Mouse (Mus musculus): Measurements from ENCODE around the gene Rnf150. TPM values are rescaled to one million over a fixed set of nuclear protein-coding genes. Genes with fewer than 3 reads are reported as not detected.

The Rnf150 gene
- polyA plus RNA-seq, 1 experiment from 2014 or later = 0.10 TPM

GRCm38 (mm10) chr8:82982873-82983272 lies 119.7 kb downstream of the Rnf150 start:
- no peak overlapping the region for H3K27ac ChIP-seq
- H3K4me2 ChIP-seq = no peak overlapping the region
- WGBS (ENCODE audit: insufficient replicate concordance) = 41% methylated on average over 1 of the region's 1 CpGs
- DNase-seq (no peak), ATAC-seq (ENCODE audit: low read depth) (no peak)
- no peaks in the 10 kb centered on the region for H3K4me1 ChIP-seq (replicated peaks)
- no peaks in the 10 kb centered on the region for H3K9me3 ChIP-seq (replicated peaks)
- no peak overlapping the region for H3K9ac ChIP-seq
- no peaks in the 10 kb centered on the region for H3K27me3 ChIP-seq
- no peak overlapping the region for H3K4me3 ChIP-seq (replicated peaks)
- no peaks in the 10 kb centered on the region for H3K36me3 ChIP-seq

- H3K36me3 ChIP-seq = no peaks in the 10 kb centered on the region
- no peaks in the 10 kb centered on the region for H3K9me3 ChIP-seq (replicated peaks)
- H3K4me1 ChIP-seq (replicated peaks) = no peaks in the 10 kb centered on the region
- no peak overlapping the region for H3K4me3 ChIP-seq (replicated peaks)
- WGBS (ENCODE audit: insufficient replicate concordance) = 45% methylated on average over 5 of the region's 5 CpGs
- no peak overlapping the region for H3K27ac ChIP-seq
- no peak overlapping the region for H3K9ac ChIP-seq
- DNase-seq (no peak), ATAC-seq (ENCODE audit: low read depth) (no peak)
- no peaks in the 10 kb centered on the region for H3K27me3 ChIP-seq
- H3K4me2 ChIP-seq = no peak overlapping the region
These were observed 120.1 kb downstream of the Rnf150 start for GRCm38 (mm10) chr8:82983301-82983700.

GRCm38 (mm10) chr8:82992093-82992492 lies 128.9 kb downstream of the Rnf150 start:
- no peak overlapping the region for H3K4me2 ChIP-seq
- ATAC-seq (ENCODE audit: low read depth) (no peak), DNase-seq (no peak)
- no peaks in the 10 kb centered on the region for H3K9me3 ChIP-seq (replicated peaks)
- 32% methylated on average over 4 of the region's 4 CpGs for WGBS (ENCODE audit: insufficient replicate concordance)
- no peaks in the 10 kb centered on the region for H3K4me1 ChIP-seq (replicated peaks)
- no peaks in the 10 kb centered on the region for H3K36me3 ChIP-seq
- no peak overlapping the region for H3K4me3 ChIP-seq (replicated peaks)
- no peaks in the 10 kb centered on the region for H3K27me3 ChIP-seq
- H3K27ac ChIP-seq = no peak overlapping the region
- H3K9ac ChIP-seq = no peak overlapping the region

- H3K36me3 ChIP-seq = no peaks in the 10 kb centered on the region
- no peaks in the 10 kb centered on the region for H3K4me1 ChIP-seq (replicated peaks)
- 62% methylated on average over 3 of the region's 3 CpGs for WGBS (ENCODE audit: insufficient replicate concordance)
- no peak overlapping the region for H3K9ac ChIP-seq
- ATAC-seq (ENCODE audit: low read depth) (no peak), DNase-seq (no peak)
- no peak overlapping the region for H3K27ac ChIP-seq
- H3K27me3 ChIP-seq = no peaks in the 10 kb centered on the region
- no peak overlapping the region for H3K4me2 ChIP-seq
- H3K4me3 ChIP-seq (replicated peaks) = no peak overlapping the region
- no peaks in the 10 kb centered on the region for H3K9me3 ChIP-seq (replicated peaks)
These were observed 132.7 kb downstream of the Rnf150 start for GRCm38 (mm10) chr8:82995727-82996438.

GRCm38 (mm10) chr8:82996843-82997242 lies 133.7 kb downstream of the Rnf150 start:
- Histone ChIP-seq H3K36me3 (no peaks in the 10 kb centered on the region), H3K9ac (no peak overlapping the region), H3K9me3 (replicated peaks) (no peaks in the 10 kb centered on the region), H3K4me3 (replicated peaks) (no peak overlapping the region), H3K4me1 (replicated peaks) (no peaks in the 10 kb centered on the region), H3K4me2 (no peak overlapping the region), H3K27ac (no peak overlapping the region), H3K27me3 (no peaks in the 10 kb centered on the region)
- ATAC-seq (ENCODE audit: low read depth) = no peak
- DNase-seq = no peak
- WGBS (ENCODE audit: insufficient replicate concordance) = 64% methylated on average over 3 of the region's 3 CpGs

GRCm38 (mm10) chr8:82998778-82999177 lies 135.6 kb downstream of the Rnf150 start:
- DNase-seq (no peak), ATAC-seq (ENCODE audit: low read depth) (no peak)
- H3K27ac ChIP-seq = no peak overlapping the region
- no peaks in the 10 kb centered on the region for H3K4me1 ChIP-seq (replicated peaks)
- H3K9ac ChIP-seq = no peak overlapping the region
- H3K27me3 ChIP-seq = no peaks in the 10 kb centered on the region
- H3K36me3 ChIP-seq = no peaks in the 10 kb centered on the region
- 55% methylated on average over 2 of the region's 2 CpGs for WGBS (ENCODE audit: insufficient replicate concordance)
- H3K9me3 ChIP-seq (replicated peaks) = no peaks in the 10 kb centered on the region
- no peak overlapping the region for H3K4me3 ChIP-seq (replicated peaks)
- H3K4me2 ChIP-seq = no peak overlapping the region

- H3K4me2 ChIP-seq = no peak overlapping the region
- no peaks in the 10 kb centered on the region for H3K9me3 ChIP-seq (replicated peaks)
- no peak overlapping the region for H3K4me3 ChIP-seq (replicated peaks)
- H3K27ac ChIP-seq = no peak overlapping the region
- no peaks in the 10 kb centered on the region for H3K27me3 ChIP-seq
- H3K9ac ChIP-seq = no peak overlapping the region
- no peak for DNase-seq
- no peaks in the 10 kb centered on the region for H3K4me1 ChIP-seq (replicated peaks)
- no peaks in the 10 kb centered on the region for H3K36me3 ChIP-seq
- WGBS (ENCODE audit: insufficient replicate concordance) = 75% methylated on average over 7 of the region's 7 CpGs
- ATAC-seq (ENCODE audit: low read depth) = no peak
These were observed 140.0 kb downstream of the Rnf150 start for GRCm38 (mm10) chr8:83003187-83003586.

GRCm38 (mm10) chr8:83009481-83009880 lies 146.3 kb downstream of the Rnf150 start:
- Histone ChIP-seq H3K9ac (no peak overlapping the region), H3K27me3 (no peaks in the 10 kb centered on the region), H3K9me3 (replicated peaks) (no peaks in the 10 kb centered on the region), H3K4me2 (no peak overlapping the region), H3K36me3 (no peaks in the 10 kb centered on the region), H3K27ac (no peak overlapping the region), H3K4me1 (replicated peaks) (no peaks in the 10 kb centered on the region), H3K4me3 (replicated peaks) (no peak overlapping the region)
- ATAC-seq (ENCODE audit: low read depth) = no peak
- no peak for DNase-seq
- 54% methylated on average over 5 of the region's 5 CpGs for WGBS (ENCODE audit: insufficient replicate concordance)

- H3K36me3 ChIP-seq = no peaks in the 10 kb centered on the region
- ATAC-seq (ENCODE audit: low read depth) (no peak), DNase-seq (no peak)
- 52% methylated on average over 2 of the region's 2 CpGs for WGBS (ENCODE audit: insufficient replicate concordance)
- no peaks in the 10 kb centered on the region for H3K27me3 ChIP-seq
- no peaks in the 10 kb centered on the region for H3K4me1 ChIP-seq (replicated peaks)
- H3K27ac ChIP-seq = no peak overlapping the region
- no peaks in the 10 kb centered on the region for H3K9me3 ChIP-seq (replicated peaks)
- no peak overlapping the region for H3K9ac ChIP-seq
- no peak overlapping the region for H3K4me2 ChIP-seq
- no peak overlapping the region for H3K4me3 ChIP-seq (replicated peaks)
These were observed 148.1 kb downstream of the Rnf150 start for GRCm38 (mm10) chr8:83011286-83011685.

GRCm38 (mm10) chr8:83011758-83012157 lies 148.6 kb downstream of the Rnf150 start:
- Histone ChIP-seq H3K4me3 (replicated peaks) (no peak overlapping the region), H3K27ac (no peak overlapping the region), H3K36me3 (no peaks in the 10 kb centered on the region), H3K9me3 (replicated peaks) (no peaks in the 10 kb centered on the region), H3K4me2 (no peak overlapping the region), H3K4me1 (replicated peaks) (no peaks in the 10 kb centered on the region), H3K9ac (no peak overlapping the region), H3K27me3 (no peaks in the 10 kb centered on the region)
- ATAC-seq (ENCODE audit: low read depth) = no peak
- 44% methylated on average over 5 of the region's 5 CpGs for WGBS (ENCODE audit: insufficient replicate concordance)
- no peak for DNase-seq

GRCm38 (mm10) chr8:83028211-83028610 lies 165.1 kb downstream of the Rnf150 start:
- DNase-seq (no peak), ATAC-seq (ENCODE audit: low read depth) (no peak)
- Histone ChIP-seq H3K36me3 (no peaks in the 10 kb centered on the region), H3K4me1 (replicated peaks) (no peaks in the 10 kb centered on the region), H3K27ac (no peak overlapping the region), H3K27me3 (no peaks in the 10 kb centered on the region), H3K9ac (no peak overlapping the region), H3K9me3 (replicated peaks) (no peaks in the 10 kb centered on the region), H3K4me3 (replicated peaks) (no peak overlapping the region), H3K4me2 (no peak overlapping the region)
- WGBS (ENCODE audit: insufficient replicate concordance) = 42% methylated on average over 2 of the region's 2 CpGs

- H3K4me2 ChIP-seq = no peak overlapping the region
- WGBS (ENCODE audit: insufficient replicate concordance) = 69% methylated on average over 7 of the region's 7 CpGs
- no peaks in the 10 kb centered on the region for H3K9me3 ChIP-seq (replicated peaks)
- no peaks in the 10 kb centered on the region for H3K4me1 ChIP-seq (replicated peaks)
- ATAC-seq (ENCODE audit: low read depth) (no peak), DNase-seq (no peak)
- H3K9ac ChIP-seq = no peak overlapping the region
- H3K27me3 ChIP-seq = no peaks in the 10 kb centered on the region
- no peaks in the 10 kb centered on the region for H3K36me3 ChIP-seq
- H3K4me3 ChIP-seq (replicated peaks) = no peak overlapping the region
- H3K27ac ChIP-seq = no peak overlapping the region
These were observed 169.6 kb downstream of the Rnf150 start for GRCm38 (mm10) chr8:83032800-83033199.

Measured in liver, embryonic 13.5 days (tissue).